Mouse (Mus musculus): Measurements from ENCODE around the gene Tbx1.

DNA sequence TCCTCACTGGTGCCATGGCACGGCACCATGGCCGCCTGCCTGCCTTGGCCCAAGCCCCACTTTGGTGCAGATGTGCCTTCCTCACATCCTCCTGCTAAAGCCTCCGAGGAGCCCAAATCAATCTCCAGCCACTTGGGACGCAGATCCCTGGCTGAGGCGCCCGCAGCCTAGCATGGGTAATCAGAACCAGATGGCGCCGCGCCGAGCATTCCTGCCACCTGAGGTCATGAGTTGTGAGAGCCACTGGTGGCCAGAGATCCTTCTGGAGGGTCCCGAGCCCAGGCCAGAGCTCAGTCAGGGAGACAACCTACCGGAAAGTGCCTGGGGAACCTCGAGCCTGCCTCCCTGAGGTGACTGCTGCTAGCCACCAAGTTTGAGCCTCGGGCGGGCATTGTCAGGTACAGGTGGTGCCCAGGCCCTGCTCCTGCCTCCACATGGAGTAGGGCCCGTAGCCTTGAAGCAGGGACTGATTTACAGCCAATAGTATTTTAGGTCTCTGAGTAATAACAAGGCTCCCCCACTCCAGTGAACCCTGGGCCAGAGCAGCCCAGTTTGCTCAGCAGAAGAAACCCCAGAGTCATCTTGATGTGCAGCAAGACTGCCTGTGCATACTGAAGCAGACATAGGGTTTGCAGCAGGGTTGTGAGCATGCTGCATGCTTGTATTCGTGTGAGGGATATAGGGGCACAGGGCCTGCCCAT lies 35.1 kb downstream of the Tbx1 start:
- no peak for TF ChIP-seq POLR2A (IDR thresholded peaks at IDR 0.05; ENCODE audit: borderline replicate concordance, control insufficient read depth, low read depth, low read length)
- no peak for TF ChIP-seq CTCF (IDR thresholded peaks at IDR 0.05; ENCODE audit: control insufficient read depth, insufficient read depth, low read length)

All from bone marrow, adult 2 months (tissue).